Mouse (Mus musculus) cerebellum, adult 2 months (tissue): ENCODE results near the gene Mettl21a. TPM values are rescaled to one million over a fixed set of nuclear protein-coding genes. Genes with fewer than 3 reads are reported as not detected.

Experiments used
- DNase-seq, 2 experiments: peaks; one replicate each; pipeline ENCODE4 v3.0.0; 2021
- H3K27ac ChIP-seq: fragments of 200-500 bp; 2 replicates; pipeline ENCODE4 v1.5.1; 2012; ENCODE audit warnings: low read length, control low read depth, inconsistent platforms; ENCODE audit not compliant: insufficient read depth
- H3K27me3 ChIP-seq: fragments of 200-500 bp; 2 replicates; pipeline ENCODE4 v1.6.1; 2012; ENCODE audit warnings: inconsistent platforms, mild to moderate bottlenecking, low read length, moderate library complexity; ENCODE audit not compliant: control insufficient read depth, insufficient read depth
- H3K4me1 ChIP-seq: fragments of 200-500 bp; 2 replicates; pipeline ENCODE4 v1.6.1; 2011; ENCODE audit warnings: low read length; ENCODE audit not compliant: control insufficient read depth, insufficient read depth
- H3K4me3 ChIP-seq: fragments of 200-500 bp; replicated peaks from 2 replicates; pipeline ENCODE3; 2011; ENCODE audit warnings: mild to moderate bottlenecking, low read depth, low read length, control low read depth; ENCODE audit not compliant: insufficient read depth
- CTCF ChIP-seq: fragments of 200-500 bp; IDR thresholded peaks from 2 replicates; pipeline ENCODE4 v1.5.1; 2011; ENCODE audit warnings: low read depth, mild to moderate bottlenecking, control low read depth, low read length, moderate library complexity, borderline replicate concordance; ENCODE audit not compliant: insufficient read depth
- POLR2A ChIP-seq: fragments of 200-500 bp; IDR thresholded peaks from 2 replicates; pipeline ENCODE4 v1.6.1; 2011; ENCODE audit warnings: low read length, control low read depth, borderline replicate concordance; ENCODE audit not compliant: insufficient read depth
- WGBS: fragments of 180-500 bp; shearing (Covaris S2); methylation state at CpG from one replicate; pipeline ENCODE4 v1.1.7; 2018; 5-methylcytosine and 5-hydroxymethylcytosine counted together
- polyA plus RNA-seq: library from polyadenylated mRNA; depleted of rRNA; stranded (reverse); fragments of >200 nt; gene quantifications from 2 replicates; pipeline ENCODE4 v1.2.3, GENCODE M21; 2012

Gene Mettl21a
- polyA plus RNA-seq, 1 experiment: 15.6 TPM

- Histone ChIP-seq H3K4me3 (no peak overlapping the region), H3K27me3 (no peaks in the 10 kb centered on the region), H3K27ac (no peak overlapping the region), H3K4me1 (no peaks in the 10 kb centered on the region)
- TF ChIP-seq POLR2A: no peak
- TF ChIP-seq CTCF: no peak
- WGBS: 24% methylated on average over 6 of the region's 6 CpGs
- no peak for DNase-seq
Measured at GRCm38 (mm10) chr1:64641069-64641468, 24.0 kb upstream of the Mettl21a start.

GRCm38 (mm10) chr1:64639279-64639678, 22.2 kb upstream of the Mettl21a start:
- no peaks in the 10 kb centered on the region for H3K27me3 ChIP-seq
- TF ChIP-seq POLR2A (no peak), CTCF (no peak)
- H3K27ac ChIP-seq: no peak overlapping the region
- DNase-seq: no peak
- WGBS: 97% methylated on average over 6 of the region's 6 CpGs
- no peak overlapping the region for H3K4me3 ChIP-seq
- no peaks in the 10 kb centered on the region for H3K4me1 ChIP-seq

GRCm38 (mm10) chr1:64635624-64636023, 18.6 kb upstream of the Mettl21a start:
- WGBS: 70% methylated on average over 2 of the region's 2 CpGs
- Histone ChIP-seq H3K27ac (no peak overlapping the region), H3K27me3 (no peaks in the 10 kb centered on the region; the same call in 1 of the 2 replicates), H3K4me1 (no peaks in the 10 kb centered on the region), H3K4me3 (no peak overlapping the region)
- no peak for DNase-seq
- TF ChIP-seq POLR2A: no peak

GRCm38 (mm10) chr1:64633237-64633636, 16.2 kb upstream of the Mettl21a start:
- WGBS: 64% methylated on average over 3 of the region's 3 CpGs
- no peak overlapping the region for H3K4me3 ChIP-seq
- H3K4me1 ChIP-seq: no peaks in the 10 kb centered on the region
- H3K27me3 ChIP-seq: no peaks in the 10 kb centered on the region; the same call in 1 of the 2 replicates
- no peak for DNase-seq
- no peak for TF ChIP-seq POLR2A
- no peak for TF ChIP-seq CTCF
- no peak overlapping the region for H3K27ac ChIP-seq

- TF ChIP-seq POLR2A (no peak), CTCF (no peak)
- H3K27me3 ChIP-seq: no peaks in the 10 kb centered on the region; the same call in 1 of the 2 replicates
- no peaks in the 10 kb centered on the region for H3K4me1 ChIP-seq
- WGBS: 23% methylated on average over 5 of the region's 5 CpGs
- DNase-seq: no peak
- no peak overlapping the region for H3K4me3 ChIP-seq
- H3K27ac ChIP-seq: no peak overlapping the region
Measured at GRCm38 (mm10) chr1:64631526-64631925, 14.5 kb upstream of the Mettl21a start.

- Histone ChIP-seq H3K4me3 (no peak overlapping the region), H3K27me3 (no peaks in the 10 kb centered on the region), H3K4me1 (no peaks in the 10 kb centered on the region; the same call in 1 of the 2 replicates), H3K27ac (no peak overlapping the region)
- no peak for TF ChIP-seq POLR2A
- TF ChIP-seq CTCF: no peak
- DNase-seq: no peak
Measured at GRCm38 (mm10) chr1:64625214-64625613, 8.2 kb upstream of the Mettl21a start.

- no peak for TF ChIP-seq CTCF
- TF ChIP-seq POLR2A: no peak
- DNase-seq: no peak
Measured at GRCm38 (mm10) chr1:64623558-64624435, 6.8 kb upstream of the Mettl21a start.

GRCm38 (mm10) chr1:64621116-64621515, 4.1 kb upstream of the Mettl21a start:
- no peak for DNase-seq
- Histone ChIP-seq H3K4me1 (no peaks in the 10 kb centered on the region; the same call in none of the 2 replicates), H3K4me3 (no peak overlapping the region), H3K27ac (no peak overlapping the region), H3K27me3 (no peaks in the 10 kb centered on the region)
- TF ChIP-seq POLR2A: no peak
- TF ChIP-seq CTCF: no peak
- 82% methylated on average over 5 of the region's 5 CpGs for WGBS

More at GRCm38 (mm10) chr1:64623558-64624435, 6.8 kb upstream of the Mettl21a start:
- no peaks in the 10 kb centered on the region; the same call in 1 of the 2 replicates for H3K4me1 ChIP-seq
- no peak overlapping the region for H3K4me3 ChIP-seq
- 48% methylated on average over 12 of the region's 12 CpGs for WGBS
- no peak overlapping the region for H3K27ac ChIP-seq
- H3K27me3 ChIP-seq: no peaks in the 10 kb centered on the region
